Mouse (Mus musculus): ENCODE measurements around the gene Ankrd13c. TPM values are rescaled to one million over a fixed set of nuclear protein-coding genes. Genes with fewer than 3 reads are reported as not detected.
A peak's percentile ranks its signal among the peaks of the same experiment; 100 is the strongest.

Ankrd13c gene
- total RNA-seq, 1 experiment: 33.7 TPM

DNA sequence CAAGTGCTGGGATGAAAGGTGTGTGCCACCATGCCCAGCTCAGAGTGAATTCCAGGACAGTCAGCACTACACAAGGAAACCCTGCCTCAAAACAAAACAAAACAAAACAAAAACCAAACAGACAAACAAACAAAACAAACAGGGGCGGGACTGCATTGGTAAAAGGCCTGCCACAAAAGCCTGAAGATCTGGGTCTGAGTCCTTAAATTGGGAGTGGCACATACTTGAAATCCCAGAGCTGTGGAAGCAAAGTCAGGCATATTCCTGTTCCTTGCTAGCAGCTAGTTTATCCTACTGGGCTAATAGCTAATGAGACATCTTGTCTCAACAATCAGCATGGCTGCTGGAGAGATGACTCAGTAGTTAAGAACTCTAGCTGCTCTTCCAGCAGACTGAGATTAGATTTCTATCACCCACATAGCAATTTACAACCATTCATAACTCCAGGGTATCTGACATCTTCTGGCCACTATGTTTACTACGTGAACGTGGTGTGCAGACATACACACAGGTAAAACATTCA lies 12.7 kb upstream of the Ankrd13c start:
- in situ Hi-C loops (cut with MboI; ENCODE audit: low sequenced_read_pairs in 2 of 2, unreplicated experiment in 2 of 2): no loop called here
- TF ChIP-seq CHD2 (IDR thresholded peaks at IDR 0.05; ENCODE audit: low read depth, low read length): 0 out of 2 replicates have a peak, but pooled peaks have one; percentile 30
- TF ChIP-seq MAFK (IDR thresholded peaks at IDR 0.05; ENCODE audit: insufficient read depth, low read depth, low read length): no peak
- H3K9ac ChIP-seq (ENCODE audit: insufficient read depth, low read depth, low read length, poor library complexity, severe bottlenecking): no peak overlapping the region
- H3K4me3 ChIP-seq (ENCODE audit: insufficient read depth in 1 of 2, low read depth in 1 of 2, low read length in 2 of 2, poor library complexity in 1 of 2, severe bottlenecking in 1 of 2): no peak overlapping the region
- no peak for DNase-seq (ENCODE audit: low read depth, low spot score)
- H3K36me3 ChIP-seq (ENCODE audit: control insufficient read depth, insufficient read depth, low read length, poor library complexity, severe bottlenecking): no peaks in the 10 kb centered on the region
- no peak overlapping the region; the same call in 1 of the 2 replicates for H3K27ac ChIP-seq (ENCODE audit: insufficient read depth, low read depth, low read length, poor library complexity, severe bottlenecking)
- no peaks in the 10 kb centered on the region for H3K9me3 ChIP-seq (ENCODE audit: control insufficient read depth, insufficient read depth, low read depth, low read length)
- H3K4me1 ChIP-seq (ENCODE audit: control insufficient read depth in 2 of 2, insufficient read depth in 2 of 2, low read length in 2 of 2, poor library complexity in 1 of 2): peaks cover 9 to 11% of the 10 kb centered on the region in 2 experiments

- Histone ChIP-seq H3K9ac (ENCODE audit: insufficient read depth, low read depth, low read length, poor library complexity, severe bottlenecking) (no peak overlapping the region), H3K4me3 (ENCODE audit: insufficient read depth in 1 of 2, low read depth in 1 of 2, low read length in 2 of 2, poor library complexity in 1 of 2, severe bottlenecking in 1 of 2) (no peak overlapping the region), H3K9me3 (ENCODE audit: control insufficient read depth, insufficient read depth, low read depth, low read length) (no peaks in the 10 kb centered on the region), H3K36me3 (ENCODE audit: control insufficient read depth, insufficient read depth, low read length, poor library complexity, severe bottlenecking) (no peaks in the 10 kb centered on the region), H3K4me1 (ENCODE audit: control insufficient read depth in 2 of 2, insufficient read depth in 2 of 2, low read length in 2 of 2, poor library complexity in 1 of 2) (peaks cover 4% of the 10 kb centered on the region in 2 experiments; a peak in 2 of 4 replicates), H3K27ac (ENCODE audit: insufficient read depth, low read depth, low read length, poor library complexity, severe bottlenecking) (no peak overlapping the region)
- in situ Hi-C loops (cut with MboI; ENCODE audit: low sequenced_read_pairs in 2 of 2, unreplicated experiment in 2 of 2): no loop called here
- TF ChIP-seq MAFK (IDR thresholded peaks at IDR 0.05; ENCODE audit: insufficient read depth, low read depth, low read length) (no peak), ZNF384 (IDR thresholded peaks at IDR 0.05; ENCODE audit: low read depth, low read length) (no peak), HCFC1 (IDR thresholded peaks at IDR 0.05; ENCODE audit: borderline replicate concordance, insufficient read depth, low read length) (no peak), ZC3H11A (IDR thresholded peaks at IDR 0.05; ENCODE audit: borderline replicate concordance, low read depth, low read length) (no peak), CHD2 (IDR thresholded peaks at IDR 0.05; ENCODE audit: low read depth, low read length) (no peak)
- DNase-seq (ENCODE audit: low read depth, low spot score): no peak
Measured at GRCm38 (mm10) chr3:157938585-157938984, 8.5 kb upstream of the Ankrd13c start.

DNA sequence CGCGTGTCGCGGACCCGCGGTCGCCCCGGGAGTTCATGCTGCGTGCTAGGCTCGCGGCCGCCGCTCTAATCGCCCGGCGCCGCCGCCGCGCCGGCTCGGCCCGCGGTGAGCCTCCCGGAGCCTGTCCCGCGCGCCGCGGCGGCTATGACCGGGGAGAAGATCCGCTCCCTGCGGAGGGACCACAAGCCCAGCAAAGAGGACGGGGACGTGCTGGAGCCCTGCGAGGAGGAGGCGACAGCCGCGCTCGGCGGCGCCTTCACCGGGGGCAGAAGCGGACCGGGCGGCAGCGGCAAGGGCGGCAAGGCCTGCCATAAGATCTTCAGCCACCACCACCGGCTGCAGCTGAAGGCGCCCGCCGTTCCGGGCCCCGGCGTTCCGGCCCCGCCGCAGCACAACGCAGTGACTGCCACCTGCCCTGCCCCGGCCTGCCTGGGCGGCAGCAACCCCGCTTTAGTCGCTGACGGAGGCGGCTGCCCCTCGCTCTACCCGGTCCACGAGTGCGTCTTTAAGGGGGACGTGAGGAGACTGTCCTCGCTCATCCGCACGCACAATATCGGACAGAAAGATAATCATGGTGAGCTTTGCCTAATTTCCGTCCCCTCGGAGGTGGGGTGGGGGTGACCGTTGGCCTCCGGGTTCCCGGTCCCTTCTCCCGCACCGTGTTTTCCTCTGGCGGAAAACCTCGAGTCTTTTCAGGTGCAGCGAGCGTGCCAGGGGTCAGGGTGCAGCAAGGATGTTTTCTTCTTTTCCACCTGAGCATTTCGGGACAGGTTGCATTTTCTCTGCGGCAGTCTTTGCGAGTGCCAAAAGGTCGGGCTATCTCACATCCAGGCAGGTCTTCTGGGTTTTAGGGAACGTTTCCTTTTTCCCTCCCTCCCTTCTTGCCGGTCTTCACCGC lies 593 bp downstream of the Ankrd13c start:
- Histone ChIP-seq H3K27ac (ENCODE audit: insufficient read depth, low read depth, low read length, poor library complexity, severe bottlenecking) (peak overlapping the region; percentile 77), H3K4me3 (ENCODE audit: insufficient read depth in 1 of 2, low read depth in 1 of 2, low read length in 2 of 2, poor library complexity in 1 of 2, severe bottlenecking in 1 of 2) (peak overlapping the region; percentile 93 to 94), H3K36me3 (ENCODE audit: control insufficient read depth, insufficient read depth, low read length, poor library complexity, severe bottlenecking) (peaks cover 3% of the 10 kb centered on the region; the same call in 1 of the 2 replicates), H3K9me3 (ENCODE audit: control insufficient read depth, insufficient read depth, low read depth, low read length) (no peaks in the 10 kb centered on the region), H3K4me1 (ENCODE audit: control insufficient read depth in 2 of 2, insufficient read depth in 2 of 2, low read length in 2 of 2, poor library complexity in 1 of 2) (peaks cover 0 to 6% of the 10 kb centered on the region in 2 experiments; a peak in 1 of 4 replicates), H3K9ac (ENCODE audit: insufficient read depth, low read depth, low read length, poor library complexity, severe bottlenecking) (peak overlapping the region; percentile 96)
- TF ChIP-seq MAFK (IDR thresholded peaks at IDR 0.05; ENCODE audit: insufficient read depth, low read depth, low read length) (no peak), ZC3H11A (IDR thresholded peaks at IDR 0.05; ENCODE audit: borderline replicate concordance, low read depth, low read length) (no peak)
- DNase-seq (ENCODE audit: low read depth, low spot score): no peak
- in situ Hi-C loops (cut with MboI; ENCODE audit: low sequenced_read_pairs in 2 of 2, unreplicated experiment in 2 of 2): no loop called here

- Histone ChIP-seq H3K36me3 (ENCODE audit: control insufficient read depth, insufficient read depth, low read length, poor library complexity, severe bottlenecking) (peaks cover 3% of the 10 kb centered on the region; the same call in 1 of the 2 replicates), H3K4me1 (ENCODE audit: control insufficient read depth in 2 of 2, insufficient read depth in 2 of 2, low read length in 2 of 2, poor library complexity in 1 of 2) (peaks cover 0 to 6% of the 10 kb centered on the region in 2 experiments; a peak in 1 of 4 replicates), H3K27ac (ENCODE audit: insufficient read depth, low read depth, low read length, poor library complexity, severe bottlenecking) (no peak overlapping the region), H3K4me3 (ENCODE audit: insufficient read depth in 1 of 2, low read depth in 1 of 2, low read length in 2 of 2, poor library complexity in 1 of 2, severe bottlenecking in 1 of 2) (no peak overlapping the region), H3K9ac (ENCODE audit: insufficient read depth, low read depth, low read length, poor library complexity, severe bottlenecking) (no peak overlapping the region), H3K9me3 (ENCODE audit: control insufficient read depth, insufficient read depth, low read depth, low read length) (no peaks in the 10 kb centered on the region)
- in situ Hi-C loops (cut with MboI; ENCODE audit: low sequenced_read_pairs in 2 of 2, unreplicated experiment in 2 of 2): loop anchor here in 1 of 2 experiments (5.0 kb wide), 1 partner anchor 85 kb away; the partner anchor contains the start of genes Lrrc40 and Srsf11
- no peak for DNase-seq (ENCODE audit: low read depth, low spot score)
- no peak for TF ChIP-seq MAFK (IDR thresholded peaks at IDR 0.05; ENCODE audit: insufficient read depth, low read depth, low read length)
- TF ChIP-seq CHD2 (IDR thresholded peaks at IDR 0.05; ENCODE audit: low read depth, low read length): no peak
- TF ChIP-seq ZNF384 (IDR thresholded peaks at IDR 0.05; ENCODE audit: low read depth, low read length): no peak
- no peak for TF ChIP-seq ZC3H11A (IDR thresholded peaks at IDR 0.05; ENCODE audit: borderline replicate concordance, low read depth, low read length)
Measured at GRCm38 (mm10) chr3:157952716-157953115, 5.7 kb downstream of the Ankrd13c start.

All from ES-E14 (cell line).